Mouse (Mus musculus): ENCODE measurements around the gene AI597479.

DNA sequence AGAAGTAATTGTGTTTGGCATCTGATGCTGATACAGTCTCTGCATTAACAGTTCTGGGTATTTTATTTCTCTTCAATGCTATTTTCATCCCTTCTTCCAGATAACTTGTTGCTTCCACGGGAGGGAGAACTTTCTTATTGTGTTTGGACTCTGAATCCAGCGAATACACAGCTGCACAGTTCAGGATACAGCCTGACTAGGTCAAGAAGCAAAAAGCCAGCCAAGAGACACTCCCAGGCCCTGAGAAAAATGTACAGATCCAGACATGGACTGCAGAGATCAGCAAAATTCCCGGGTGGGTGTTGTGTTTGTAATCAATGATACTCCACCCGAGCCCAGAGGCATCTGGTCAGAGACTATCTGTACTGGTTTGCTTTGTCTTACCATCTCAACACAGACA is 60.9 kb downstream of the AI597479 start:
- no peak for TF ChIP-seq CTCF (IDR thresholded peaks at IDR 0.05; ENCODE audit: borderline replicate concordance, control insufficient read depth, extremely low read depth, insufficient read depth, low read length, poor library complexity)
- TF ChIP-seq POLR2A (IDR thresholded peaks at IDR 0.05; ENCODE audit: control insufficient read depth, extremely low read depth, insufficient read depth, low read length, poor library complexity) = no peak

Measured in thymus, adult 2 months (tissue).